Mouse (Mus musculus): ENCODE results near the gene Plekhb1.

Gene Plekhb1

DNA sequence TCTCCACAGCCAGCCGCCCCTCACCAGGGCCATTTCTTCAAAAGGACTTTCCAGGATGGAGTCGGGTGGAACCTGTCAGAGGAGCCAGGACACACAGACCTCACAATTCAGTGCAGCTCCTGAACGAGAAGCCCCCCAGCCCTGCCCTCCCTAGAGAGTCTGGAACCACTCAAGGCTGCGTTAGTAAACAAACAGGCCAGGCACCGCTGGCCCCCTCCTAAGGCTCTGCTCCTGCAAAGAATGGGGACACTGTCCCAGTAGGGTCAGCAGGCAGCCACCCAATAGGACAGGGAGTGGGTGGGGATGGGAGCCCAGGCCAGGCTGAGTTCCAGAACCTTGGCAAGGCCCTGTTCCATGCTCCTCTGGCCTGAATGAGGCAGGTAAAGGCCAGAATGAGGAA, 5.5 kb downstream of the Plekhb1 start:
- no peak for DNase-seq

GRCm38 (mm10) chr7:100654441-100654840, 7.8 kb downstream of the Plekhb1 start:
- no peak for DNase-seq

DNA sequence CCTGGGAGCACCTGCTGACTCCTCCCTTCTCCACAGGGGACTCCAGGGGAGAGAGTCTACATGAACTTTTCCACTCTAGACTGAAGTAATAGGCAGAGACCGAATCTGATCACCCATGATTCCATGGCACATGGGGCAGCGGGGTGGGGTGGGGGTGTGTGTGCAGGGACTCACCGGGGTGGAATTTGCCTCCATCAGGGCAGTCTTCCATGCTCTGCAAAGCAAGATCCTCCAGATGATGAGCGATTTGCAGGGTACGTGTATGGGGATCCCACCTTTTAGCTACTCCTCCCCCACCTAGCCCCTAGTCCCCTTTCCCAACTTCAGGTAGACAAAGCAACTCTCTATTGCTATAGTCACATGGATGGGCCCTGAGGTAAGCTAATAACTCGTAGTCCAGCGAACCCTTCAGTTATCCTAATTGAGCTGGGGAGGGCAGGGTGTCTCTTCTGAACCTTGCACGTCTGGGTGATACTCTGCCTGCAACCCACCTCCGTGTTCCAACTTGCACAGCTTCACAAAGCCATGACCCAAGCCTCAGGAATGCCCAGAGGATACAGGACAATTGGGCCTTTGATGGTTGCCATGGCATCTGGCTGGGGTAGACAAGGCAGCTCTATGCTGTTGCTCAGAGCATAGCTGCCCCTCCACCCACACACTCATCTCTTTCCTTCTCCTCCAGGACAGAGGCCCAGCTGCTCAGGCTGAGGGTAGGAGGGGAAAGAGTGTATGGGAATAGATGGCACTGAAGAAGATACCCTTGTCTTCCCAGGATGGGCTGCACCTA, 8.5 kb downstream of the Plekhb1 start:
- DNase-seq = no peak

- DNase-seq = no peak
These were observed 11.2 kb downstream of the Plekhb1 start for GRCm38 (mm10) chr7:100651011-100651410.

DNA sequence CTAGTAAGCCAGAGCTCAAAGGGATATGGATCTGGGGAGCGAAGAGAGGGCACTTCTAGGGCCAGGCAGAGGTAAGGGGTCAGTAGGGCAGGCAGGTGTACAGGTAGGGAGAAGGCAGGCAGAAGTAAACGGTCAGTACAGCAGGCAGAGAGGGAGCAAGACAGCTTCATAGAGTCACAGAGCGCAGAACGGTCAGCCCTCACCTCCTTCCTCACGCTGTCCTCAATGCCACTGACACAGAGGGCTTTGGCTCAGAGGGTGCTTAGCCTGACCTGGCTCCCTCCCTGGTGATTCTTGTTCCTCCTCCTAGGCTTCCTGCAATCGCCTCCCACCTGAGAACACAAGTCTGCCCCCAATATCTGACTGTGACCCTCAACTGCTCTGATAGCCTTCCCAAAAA, 11.8 kb downstream of the Plekhb1 start:
- DNase-seq = no peak

GRCm38 (mm10) chr7:100649826-100650225, 12.4 kb downstream of the Plekhb1 start:
- no peak for DNase-seq

- DNase-seq = no peak
These were observed 13.1 kb downstream of the Plekhb1 start for GRCm38 (mm10) chr7:100649095-100649494.

DNA sequence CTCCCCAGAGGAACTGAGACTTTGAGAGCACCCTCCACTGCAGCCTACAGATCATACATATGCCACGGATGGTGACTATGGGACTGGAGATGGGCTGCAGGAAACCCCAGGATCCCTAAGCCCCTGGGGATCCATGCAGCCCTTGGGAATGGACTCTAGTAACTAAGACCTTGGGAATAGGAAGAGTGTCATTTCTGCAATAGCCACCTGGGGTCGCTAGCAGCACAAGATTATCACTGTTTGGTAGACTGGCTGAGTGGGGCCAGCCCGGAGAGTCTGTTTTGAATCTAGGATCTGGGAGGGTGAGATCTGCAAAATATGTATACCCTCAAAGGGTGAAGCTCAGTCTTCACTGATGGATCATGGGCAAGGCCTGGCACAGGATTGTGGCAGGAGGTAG, 17.1 kb downstream of the Plekhb1 start:
- DNase-seq = peak; percentile 48

GRCm38 (mm10) chr7:100642413-100642812, 19.8 kb downstream of the Plekhb1 start:
- DNase-seq = no peak

- DNase-seq = no peak
These were observed 24.6 kb downstream of the Plekhb1 start for GRCm38 (mm10) chr7:100637657-100638056.

GRCm38 (mm10) chr7:100624538-100624937, 37.7 kb downstream of the Plekhb1 start:
- no peak for DNase-seq

GRCm38 (mm10) chr7:100622277-100622676, 39.9 kb downstream of the Plekhb1 start:
- no peak for DNase-seq

GRCm38 (mm10) chr7:100616121-100616857, 45.9 kb downstream of the Plekhb1 start:
- DNase-seq = no peak

DNA sequence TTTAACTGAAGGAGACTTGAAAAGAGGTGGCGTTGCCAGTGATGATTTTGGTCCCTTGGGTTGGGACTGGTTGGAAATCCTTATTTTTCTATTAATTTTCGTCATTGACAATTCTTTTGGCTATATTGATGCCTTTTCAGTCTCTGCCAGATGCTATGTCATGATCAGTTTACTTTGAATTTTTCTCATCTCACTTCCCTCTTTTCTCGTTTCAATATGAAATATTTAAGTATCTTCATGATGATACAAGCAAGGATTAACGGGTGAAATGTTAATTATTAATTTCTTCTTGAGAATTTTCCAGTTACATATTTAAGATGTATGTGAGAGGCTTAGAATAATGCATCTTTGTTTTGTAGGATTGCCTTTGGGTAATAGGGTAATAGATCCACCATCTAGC, 53.3 kb downstream of the Plekhb1 start:
- DNase-seq = no peak

DNA sequence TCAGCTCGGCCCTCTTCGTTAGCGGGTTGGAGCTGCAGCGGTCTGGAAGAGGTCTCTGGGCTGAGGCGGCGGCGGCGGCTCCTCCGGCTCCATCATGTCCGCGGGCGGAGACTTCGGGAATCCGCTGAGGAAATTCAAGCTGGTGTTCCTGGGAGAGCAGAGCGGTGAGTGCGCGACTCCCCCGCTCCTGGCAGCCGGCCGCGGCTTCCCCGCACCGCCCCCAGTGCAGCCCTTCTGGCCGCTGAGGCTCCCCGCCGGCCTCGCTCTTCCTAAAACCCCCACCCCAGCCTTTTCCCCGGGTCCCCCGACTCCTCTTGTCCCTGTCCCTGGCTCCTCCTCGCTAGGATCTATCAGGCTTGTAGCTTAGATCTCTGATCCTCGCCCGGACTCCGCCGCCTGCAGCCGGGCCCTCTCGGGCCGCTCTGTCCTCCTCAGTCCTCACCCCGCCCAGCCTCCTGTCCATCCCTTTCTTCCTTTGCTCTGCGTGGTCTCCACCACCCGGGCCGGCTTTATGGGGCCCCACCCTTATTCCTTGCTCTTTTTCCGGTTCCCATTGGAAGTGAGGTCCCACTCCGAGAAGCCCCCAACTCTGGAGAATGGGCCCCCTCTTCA, 54.0 kb downstream of the Plekhb1 start, which contains the start of gene Mrpl48:
Mrpl48 (minus strand) TSS at position 172 of the 612 bp plus-strand sequence.
- peak; percentile 74 for DNase-seq

- peak; percentile 96 for DNase-seq
These were observed 54.7 kb downstream of the Plekhb1 start, which contains the start of gene Rab6a for GRCm38 (mm10) chr7:100607214-100608129. TSS of gene Rab6a (plus strand) at chr7:100607410.

GRCm38 (mm10) chr7:100600211-100600610, 62.0 kb downstream of the Plekhb1 start:
- DNase-seq = no peak

- DNase-seq = no peak
These were observed 68.9 kb downstream of the Plekhb1 start for GRCm38 (mm10) chr7:100593349-100593748.

All from cerebellum, adult 8-10 months (tissue).